Mouse (Mus musculus): ENCODE results near the gene Myrip.

Myrip gene

DNA sequence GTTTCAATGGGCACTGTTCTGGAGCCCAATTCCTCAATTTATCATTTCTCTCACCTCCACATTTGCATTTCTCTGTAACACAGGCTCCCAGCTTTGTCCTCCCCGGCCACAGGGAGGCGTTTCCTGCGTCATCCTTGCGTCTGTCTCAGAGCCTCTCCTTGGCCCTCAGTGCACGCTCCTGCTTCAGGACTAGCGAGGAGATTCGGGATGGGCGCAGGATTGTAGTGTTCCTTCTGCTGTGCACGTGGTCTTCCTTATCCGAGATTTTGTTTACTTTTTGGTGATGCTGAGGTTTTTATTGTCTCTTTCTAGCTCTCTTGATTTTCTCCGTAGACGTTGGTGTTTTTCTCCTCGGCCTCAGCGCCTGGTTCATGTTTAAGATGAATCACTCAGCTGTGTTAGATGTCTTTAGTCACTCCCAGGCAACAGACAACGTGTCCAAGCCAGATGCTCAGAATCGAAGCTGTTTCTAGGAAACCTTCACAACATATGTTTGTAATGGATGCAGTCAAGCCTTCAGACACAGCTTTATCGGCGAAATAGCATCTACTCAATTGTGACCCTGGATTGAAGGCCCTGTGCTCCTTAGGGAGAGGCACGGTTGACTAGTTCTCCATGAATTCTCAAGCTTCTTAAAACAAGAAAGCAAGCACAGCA lies 218.3 kb downstream of the Myrip start:
- peak in 1 of 2 experiments; percentile 43 for DNase-seq (ENCODE audit: inconsistent age in 2 of 2, low spot score in 1 of 2)

DNA sequence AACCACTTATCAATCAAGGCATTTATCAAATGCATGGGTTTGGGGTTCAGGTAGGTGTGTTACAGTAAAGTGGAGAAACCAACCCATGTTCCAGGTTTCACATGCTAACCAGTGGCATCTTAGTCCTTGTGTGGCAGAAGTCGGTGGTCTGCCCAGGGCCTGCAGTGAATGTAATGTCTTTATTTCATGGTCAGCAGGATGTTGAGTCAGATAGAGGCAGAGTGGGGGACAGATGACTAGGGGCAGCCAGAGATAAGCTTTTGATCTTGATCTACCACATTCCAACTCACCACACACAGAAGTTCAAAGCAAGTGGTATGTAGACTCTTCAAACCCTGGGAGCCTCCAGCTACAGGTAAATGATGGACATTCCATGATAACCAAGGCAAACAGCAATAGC lies 219.8 kb downstream of the Myrip start:
- DNase-seq (ENCODE audit: inconsistent age in 2 of 2, low spot score in 1 of 2): no peak

Measured in adrenal gland, adult (tissue).